Mouse (Mus musculus): ENCODE results near the gene Cd164l2.

DNA sequence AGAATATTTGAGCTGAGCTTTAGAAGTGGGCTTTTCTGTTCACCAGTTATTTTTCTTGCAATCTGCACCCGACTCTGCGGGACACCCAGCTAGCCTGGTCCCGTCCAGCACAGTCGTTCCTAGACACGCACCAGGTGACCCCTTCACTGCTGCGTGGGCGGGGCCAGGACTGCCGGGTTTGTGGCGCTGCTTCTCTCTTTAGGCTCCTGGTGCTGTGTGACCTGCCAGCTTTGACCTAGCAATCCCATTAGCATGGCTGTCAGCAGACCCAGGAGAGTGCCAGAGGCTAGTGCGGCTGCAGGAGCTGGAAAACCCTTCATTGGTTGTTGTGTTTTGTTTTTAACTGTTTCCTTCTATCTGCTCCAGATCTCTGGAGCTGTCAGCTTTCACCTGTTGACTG is 22.5 kb upstream of the Cd164l2 start:
- TF ChIP-seq CTCF (IDR thresholded peaks at IDR 0.05; ENCODE audit: borderline replicate concordance, insufficient read depth, low read length) (no peak), POLR2A (IDR thresholded peaks at IDR 0.05; ENCODE audit: low read depth, low read length) (no peak)

All from embryonic fibroblast, embryonic 13.5 days (primary cell).